Mouse (Mus musculus) heart, embryonic 10.5 days (tissue): ENCODE measurements at regions not wholly inside any gene's neighbourhood (a gene's known extent, or its start where the extent isn't known, plus 50 kb on each side); places are given as distances from the start of the nearest gene placed in this dataset.

Experiments used
- DNase-seq: peaks from one replicate; pipeline ENCODE4 v3.0.0-alpha.2; 2017; ENCODE audit warnings: low spot score
- H3K27ac ChIP-seq: fragments of 300-500 bp; sonication (generic); 2 replicates; pipeline ENCODE4 v1.5.1; 2016; ENCODE audit warnings: mild to moderate bottlenecking
- H3K27me3 ChIP-seq: fragments of 300-500 bp; sonication (generic); 2 replicates; pipeline ENCODE4 v1.6.1; 2016; ENCODE audit warnings: mild to moderate bottlenecking; ENCODE audit not compliant: poor library complexity, insufficient read depth, severe bottlenecking
- H3K36me3 ChIP-seq: fragments of 300-500 bp; sonication (generic); 2 replicates; pipeline ENCODE4 v1.6.1; 2016; ENCODE audit warnings: mild to moderate bottlenecking, moderate library complexity
- H3K4me1 ChIP-seq: fragments of 300-500 bp; sonication (generic); 2 replicates; pipeline ENCODE4 v1.6.1; 2016; ENCODE audit warnings: mild to moderate bottlenecking
- H3K4me3 ChIP-seq: fragments of 300-500 bp; sonication (generic); 2 replicates; pipeline ENCODE4 v1.5.1; 2016; ENCODE audit warnings: mild to moderate bottlenecking, moderate library complexity
- H3K9me3 ChIP-seq: fragments of 300-500 bp; sonication (generic); 2 replicates; pipeline ENCODE4 v1.6.1; 2016; ENCODE audit warnings: mild to moderate bottlenecking, moderate library complexity
- WGBS: fragments of 180-500 bp; shearing (Covaris S2); methylation state at CpG from one replicate; pipeline ENCODE4 v1.1.7; 2016; 5-methylcytosine and 5-hydroxymethylcytosine counted together

- H3K36me3 ChIP-seq, result no peaks in the 10 kb centered on the region
- 67% methylated on average over 2 of the region's 2 CpGs for WGBS
- H3K4me1 ChIP-seq, result no peaks in the 10 kb centered on the region
- no peaks in the 10 kb centered on the region for H3K27me3 ChIP-seq
- H3K9me3 ChIP-seq, result no peaks in the 10 kb centered on the region
- DNase-seq, result no peak
- no peak overlapping the region for H3K4me3 ChIP-seq
- no peak overlapping the region for H3K27ac ChIP-seq
These were observed 409.6 kb upstream of the Fam98a start for GRCm38 (mm10) chr17:75961371-75961770.

- Histone ChIP-seq H3K4me3 (no peak overlapping the region), H3K4me1 (no peaks in the 10 kb centered on the region), H3K36me3 (no peaks in the 10 kb centered on the region), H3K27me3 (no peaks in the 10 kb centered on the region), H3K9me3 (no peaks in the 10 kb centered on the region), H3K27ac (no peak overlapping the region)
- 73% methylated on average over 6 of the region's 6 CpGs for WGBS
- DNase-seq, result no peak
These were observed 385.1 kb upstream of the Fam98a start for GRCm38 (mm10) chr17:75936686-75937380.

- no peaks in the 10 kb centered on the region for H3K9me3 ChIP-seq
- DNase-seq, result no peak
- no peaks in the 10 kb centered on the region for H3K36me3 ChIP-seq
- H3K27ac ChIP-seq, result no peak overlapping the region
- no peaks in the 10 kb centered on the region for H3K27me3 ChIP-seq
- whole genome bisulfite sequencing, result 60% methylated on average over 1 of the region's 1 CpGs
- H3K4me1 ChIP-seq, result no peaks in the 10 kb centered on the region
- no peak overlapping the region for H3K4me3 ChIP-seq
These were observed 379.3 kb upstream of the Fam98a start for GRCm38 (mm10) chr17:75931022-75931421.

GRCm38 (mm10) chr17:75920240-75920639 is 368.5 kb upstream of the Fam98a start:
- Histone ChIP-seq H3K4me3 (no peak overlapping the region), H3K27me3 (no peaks in the 10 kb centered on the region), H3K9me3 (no peaks in the 10 kb centered on the region), H3K27ac (no peak overlapping the region), H3K4me1 (no peaks in the 10 kb centered on the region), H3K36me3 (no peaks in the 10 kb centered on the region)
- no peak for DNase-seq
- 81% methylated on average over 2 of the region's 2 CpGs for WGBS

GRCm38 (mm10) chr17:75917020-75917419 is 365.3 kb upstream of the Fam98a start:
- WGBS, result 73% methylated on average over 4 of the region's 4 CpGs

GRCm38 (mm10) chr17:75916590-75916989 is 364.8 kb upstream of the Fam98a start:
- 82% methylated on average over 2 of the region's 2 CpGs for WGBS
- Histone ChIP-seq H3K9me3 (no peaks in the 10 kb centered on the region), H3K4me1 (no peaks in the 10 kb centered on the region), H3K27ac (no peak overlapping the region), H3K27me3 (no peaks in the 10 kb centered on the region), H3K36me3 (no peaks in the 10 kb centered on the region), H3K4me3 (no peak overlapping the region)
- DNase-seq, result no peak

More at GRCm38 (mm10) chr17:75917020-75917419, 365.3 kb upstream of the Fam98a start:
- no peaks in the 10 kb centered on the region for H3K4me1 ChIP-seq
- H3K9me3 ChIP-seq, result no peaks in the 10 kb centered on the region
- DNase-seq, result no peak
- no peaks in the 10 kb centered on the region for H3K27me3 ChIP-seq
- H3K36me3 ChIP-seq, result no peaks in the 10 kb centered on the region
- no peak overlapping the region for H3K27ac ChIP-seq
- H3K4me3 ChIP-seq, result no peak overlapping the region

- H3K27me3 ChIP-seq, result no peaks in the 10 kb centered on the region
- H3K4me1 ChIP-seq, result no peaks in the 10 kb centered on the region
- no peaks in the 10 kb centered on the region for H3K36me3 ChIP-seq
- DNase-seq, result no peak
- no peak overlapping the region for H3K27ac ChIP-seq
- H3K9me3 ChIP-seq, result no peaks in the 10 kb centered on the region
- no peak overlapping the region for H3K4me3 ChIP-seq
- 84% methylated on average over 1 of the region's 1 CpGs for WGBS
These were observed 363.5 kb upstream of the Fam98a start for GRCm38 (mm10) chr17:75915256-75915655.

- no peak for DNase-seq
- Histone ChIP-seq H3K4me1 (no peaks in the 10 kb centered on the region), H3K4me3 (no peak overlapping the region), H3K27ac (no peak overlapping the region), H3K27me3 (no peaks in the 10 kb centered on the region), H3K9me3 (no peaks in the 10 kb centered on the region), H3K36me3 (no peaks in the 10 kb centered on the region)
- WGBS, result 77% methylated on average over 3 of the region's 3 CpGs
These were observed 355.3 kb upstream of the Fam98a start for GRCm38 (mm10) chr17:75907085-75907484.

- no peaks in the 10 kb centered on the region for H3K27me3 ChIP-seq
These were observed 354.9 kb upstream of the Fam98a start for GRCm38 (mm10) chr17:75906643-75907042.

GRCm38 (mm10) chr17:75895436-75895835 is 343.7 kb upstream of the Fam98a start:
- DNase-seq, result no peak
- Histone ChIP-seq H3K27ac (no peak overlapping the region), H3K4me3 (no peak overlapping the region), H3K36me3 (no peaks in the 10 kb centered on the region), H3K27me3 (no peaks in the 10 kb centered on the region), H3K4me1 (no peaks in the 10 kb centered on the region), H3K9me3 (no peaks in the 10 kb centered on the region)
- WGBS, result 82% methylated on average over 6 of the region's 6 CpGs

More at GRCm38 (mm10) chr17:75906643-75907042, 354.9 kb upstream of the Fam98a start:
- DNase-seq, result no peak
- no peak overlapping the region for H3K4me3 ChIP-seq
- WGBS, result 81% methylated on average over 3 of the region's 3 CpGs
- no peaks in the 10 kb centered on the region for H3K9me3 ChIP-seq
- no peak overlapping the region for H3K27ac ChIP-seq
- no peaks in the 10 kb centered on the region for H3K36me3 ChIP-seq
- no peaks in the 10 kb centered on the region for H3K4me1 ChIP-seq

- H3K4me3 ChIP-seq, result no peak overlapping the region
- no peak overlapping the region for H3K27ac ChIP-seq
- no peaks in the 10 kb centered on the region for H3K4me1 ChIP-seq
- no peak for DNase-seq
- WGBS, result 75% methylated on average over 4 of the region's 4 CpGs
- H3K27me3 ChIP-seq, result no peaks in the 10 kb centered on the region
- no peaks in the 10 kb centered on the region for H3K36me3 ChIP-seq
- no peaks in the 10 kb centered on the region for H3K9me3 ChIP-seq
These were observed 343.2 kb upstream of the Fam98a start for GRCm38 (mm10) chr17:75894934-75895333.

- DNase-seq, result no peak
- Histone ChIP-seq H3K36me3 (no peaks in the 10 kb centered on the region), H3K27me3 (no peaks in the 10 kb centered on the region), H3K9me3 (no peaks in the 10 kb centered on the region), H3K4me3 (no peak overlapping the region), H3K4me1 (no peaks in the 10 kb centered on the region), H3K27ac (no peak overlapping the region)
- WGBS, result 65% methylated on average over 1 of the region's 1 CpGs
These were observed 341.8 kb upstream of the Fam98a start for GRCm38 (mm10) chr17:75893559-75893958.

GRCm38 (mm10) chr17:75892156-75892555 is 340.4 kb upstream of the Fam98a start:
- H3K9me3 ChIP-seq, result no peaks in the 10 kb centered on the region
- H3K36me3 ChIP-seq, result no peaks in the 10 kb centered on the region
- H3K4me1 ChIP-seq, result no peaks in the 10 kb centered on the region
- WGBS, result 61% methylated on average over 4 of the region's 4 CpGs
- no peaks in the 10 kb centered on the region for H3K27me3 ChIP-seq
- no peak overlapping the region for H3K4me3 ChIP-seq
- H3K27ac ChIP-seq, result no peak overlapping the region
- DNase-seq, result no peak

GRCm38 (mm10) chr17:75891564-75891963 is 339.8 kb upstream of the Fam98a start:
- H3K4me1 ChIP-seq, result no peaks in the 10 kb centered on the region
- H3K27ac ChIP-seq, result no peak overlapping the region
- H3K9me3 ChIP-seq, result no peaks in the 10 kb centered on the region
- no peak overlapping the region for H3K4me3 ChIP-seq
- DNase-seq, result no peak
- H3K36me3 ChIP-seq, result no peaks in the 10 kb centered on the region
- no peaks in the 10 kb centered on the region for H3K27me3 ChIP-seq
- WGBS, result 88% methylated on average over 4 of the region's 4 CpGs
